Comparison of ENCODE assay signal across 11 mouse cellular contexts in the genomic region with DNA sequence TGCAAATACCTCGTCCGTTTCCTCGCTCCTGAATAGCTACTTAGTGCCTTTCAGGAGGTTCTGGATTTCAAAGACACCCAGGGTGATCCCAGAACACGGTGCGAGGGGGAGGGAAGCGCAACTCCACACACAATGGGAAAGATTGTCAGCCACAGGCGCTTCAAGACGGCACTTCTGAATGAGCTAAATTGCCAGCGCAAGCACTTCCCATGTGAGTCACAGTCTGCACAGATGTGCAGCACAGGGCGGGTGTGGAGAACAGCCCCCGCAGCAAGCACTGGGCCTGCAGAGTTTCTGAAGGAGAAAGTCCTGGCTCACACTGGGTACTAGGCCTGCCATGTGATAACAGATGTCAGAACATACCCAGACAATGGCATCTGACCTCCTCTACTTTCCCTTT.
DNase-seq lines count a peak whose midpoint lies in the region; ATAC-seq and TF ChIP-seq lines count a peak whose summit lies in the region.
"Had no signal": no experiment of that assay in that cellular context is flagged by ENCODE, and none has a peak within 500 bp of the region (broad histone marks: within the 10 kb centered on the region; RNA-seq: fewer than 3 reads in every experiment).

No protein-coding gene starts in this region.

- H3K27ac ChIP-seq in forebrain, embryonic 15.5 days (replicated peaks): peak overlapping the region; percentile 67
- no peak overlapping the region for H3K27ac ChIP-seq in intestine, postnatal 0 days (ENCODE audit: low read depth, low read length)
- H3K27ac ChIP-seq: liver, embryonic 15.5 days had no signal

- H3K4me2 ChIP-seq in forebrain, embryonic 15.5 days (replicated peaks): no peak overlapping the region
- no peak overlapping the region for H3K4me2 ChIP-seq in intestine, postnatal 0 days (replicated peaks; ENCODE audit: low read depth)
- H3K4me2 ChIP-seq: liver, embryonic 15.5 days had no signal

- H3K4me1 ChIP-seq in forebrain, embryonic 15.5 days: peaks cover 17% of the 10 kb centered on the region
- H3K4me1 ChIP-seq in intestine, postnatal 0 days (replicated peaks; ENCODE audit: control insufficient read depth, insufficient read depth, low read length): no peaks in the 10 kb centered on the region

- peak; percentile 45 to 70 for DNase-seq in layer of hippocampus, adult 18-20 months (ENCODE audit: low spot score in 2 of 2)
- no peak for DNase-seq in layer of hippocampus, adult 9-10 months (ENCODE audit: low spot score)
- peak; percentile 56 to 59 for DNase-seq in layer of hippocampus, adult 8-10 months (ENCODE audit: low spot score in 2 of 2)
- peak; percentile 74 for DNase-seq in right cerebral cortex, postnatal 25 days
- DNase-seq in adrenal gland, adult 8-10 months: no peak
- no peak for DNase-seq in kidney, adult 9 months
- DNase-seq: cerebellum, adult 2 months had no signal

- no peaks in the 10 kb centered on the region for H3K9me3 ChIP-seq in forebrain, embryonic 15.5 days
- H3K9me3 ChIP-seq in intestine, postnatal 0 days (ENCODE audit: control insufficient read depth): no peaks in the 10 kb centered on the region
- H3K9me3 ChIP-seq: G1E; liver, embryonic 15.5 days had no signal

- H3K9ac ChIP-seq in forebrain, embryonic 15.5 days (replicated peaks): no peak overlapping the region
- H3K9ac ChIP-seq in intestine, postnatal 0 days (ENCODE audit: low read depth, low read length): no peak overlapping the region
- H3K9ac ChIP-seq: liver, embryonic 15.5 days had no signal

- peak; percentile 61 for ATAC-seq in forebrain, embryonic 15.5 days (replicated peaks)
- no peak for ATAC-seq in intestine, postnatal 0 days

- WGBS in forebrain, embryonic 15.5 days: 28% methylated on average over 11 of the region's 11 CpGs
- WGBS in intestine, postnatal 0 days: 84% methylated on average over 11 of the region's 11 CpGs

- no peaks in the 10 kb centered on the region for H3K36me3 ChIP-seq in forebrain, embryonic 15.5 days
- peaks cover 6% of the 10 kb centered on the region; the same call in 1 of the 2 replicates for H3K36me3 ChIP-seq in intestine, postnatal 0 days (ENCODE audit: control insufficient read depth, insufficient read depth)

- H3K4me3 ChIP-seq in forebrain, embryonic 15.5 days: no peak overlapping the region
- no peak overlapping the region for H3K4me3 ChIP-seq in intestine, postnatal 0 days (ENCODE audit: low read depth, low read length)
- H3K4me3 ChIP-seq: liver, embryonic 15.5 days had no signal

- no peaks in the 10 kb centered on the region for H3K27me3 ChIP-seq in forebrain, embryonic 15.5 days
- no peaks in the 10 kb centered on the region for H3K27me3 ChIP-seq in intestine, postnatal 0 days (replicated peaks; ENCODE audit: control insufficient read depth, insufficient read depth, low read length)
- H3K27me3 ChIP-seq: liver, embryonic 15.5 days had no signal

- TF ChIP-seq CTCF in intestine, postnatal 0 days (IDR thresholded peaks at IDR 0.05; ENCODE audit: low read depth): no peak

Comparison
In these comparisons a context has a peak if more than half of its experiments do, and no peak if none do; other contexts are left out.
1. DNase-seq: peak in layer of hippocampus, adult 18-20 months (2 of 2), layer of hippocampus, adult 8-10 months (2 of 2) and right cerebral cortex, postnatal 25 days (single experiment); none in layer of hippocampus, adult 9-10 months (single experiment), adrenal gland, adult 8-10 months (single experiment) and kidney, adult 9 months (single experiment).